Mouse (Mus musculus): ENCODE results near the gene Cd200r2. TPM values are rescaled to one million over a fixed set of nuclear protein-coding genes. Genes with fewer than 3 reads are reported as not detected.

Gene Cd200r2
- polyA plus RNA-seq, 1 experiment from 2014 or later: not detected

- no peaks in the 10 kb centered on the region for H3K36me3 ChIP-seq
- no peak overlapping the region for H3K27ac ChIP-seq (replicated peaks)
- no peaks in the 10 kb centered on the region for H3K4me1 ChIP-seq
- no peak for ATAC-seq (ENCODE audit: insufficient number of reproducible peaks, low FRiP score, low TSS enrichment, low read depth)
- no peaks in the 10 kb centered on the region for H3K9me3 ChIP-seq (replicated peaks)
- no peak overlapping the region for H3K9ac ChIP-seq
- no peak overlapping the region for H3K4me3 ChIP-seq (replicated peaks)
- 89% methylated on average over 2 of the region's 2 CpGs for WGBS
- H3K4me2 ChIP-seq (replicated peaks): no peak overlapping the region
- H3K27me3 ChIP-seq: no peaks in the 10 kb centered on the region
Measured at GRCm38 (mm10) chr16:44962296-44962695, 95.4 kb downstream of the Cd200r2 start.

- Histone ChIP-seq H3K9ac (no peak overlapping the region), H3K27ac (replicated peaks) (no peak overlapping the region), H3K9me3 (replicated peaks) (no peaks in the 10 kb centered on the region), H3K4me3 (replicated peaks) (no peak overlapping the region), H3K36me3 (no peaks in the 10 kb centered on the region), H3K4me2 (replicated peaks) (no peak overlapping the region), H3K4me1 (no peaks in the 10 kb centered on the region), H3K27me3 (no peaks in the 10 kb centered on the region)
- no peak for ATAC-seq (ENCODE audit: insufficient number of reproducible peaks, low FRiP score, low TSS enrichment, low read depth)
- WGBS: 67% methylated on average over 2 of the region's 2 CpGs
Measured at GRCm38 (mm10) chr16:44962777-44963176, 95.9 kb downstream of the Cd200r2 start.

DNA sequence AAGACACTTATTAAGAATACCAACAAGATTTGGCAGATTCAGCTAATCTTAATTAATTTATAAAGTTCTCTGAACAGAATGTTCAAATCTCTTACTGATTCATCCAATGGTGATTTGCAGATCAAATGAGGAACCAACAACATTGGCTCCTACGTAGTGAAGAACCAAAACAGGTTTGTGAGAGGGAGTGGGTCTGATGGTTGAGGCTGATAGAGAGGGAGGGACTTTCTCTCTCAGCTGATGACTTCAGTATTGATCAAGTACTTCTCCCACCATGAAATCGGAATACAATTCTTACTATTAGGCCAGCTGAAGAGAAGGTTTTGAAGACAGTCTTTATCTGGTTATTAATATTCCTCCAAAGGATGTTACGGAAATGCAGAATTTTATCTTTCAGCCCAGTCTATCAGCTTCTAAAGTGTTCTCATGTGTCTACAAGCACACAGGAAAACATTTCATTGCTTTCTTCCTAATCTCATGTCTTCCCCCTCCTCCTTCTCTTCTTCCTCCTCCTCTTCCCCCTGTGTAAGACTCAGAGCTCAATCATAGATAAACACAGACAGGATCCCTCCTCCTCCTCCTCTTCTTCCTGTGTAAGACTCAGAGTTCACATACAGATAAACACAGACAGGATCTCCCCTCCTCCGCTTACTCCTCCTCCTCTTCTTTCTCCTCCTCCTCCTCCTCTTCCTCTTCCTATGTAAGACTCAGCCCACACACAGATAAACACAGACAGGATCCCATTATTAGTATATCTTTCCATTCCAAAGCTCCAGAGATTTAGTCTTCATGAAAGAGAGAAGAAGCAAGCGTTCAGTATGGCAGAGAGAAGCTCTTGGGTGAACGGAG is 97.9 kb downstream of the Cd200r2 start:
- Histone ChIP-seq H3K27ac (replicated peaks) (no peak overlapping the region), H3K4me3 (replicated peaks) (no peak overlapping the region)
- WGBS: 87% methylated on average over 6 of the region's 6 CpGs

DNA sequence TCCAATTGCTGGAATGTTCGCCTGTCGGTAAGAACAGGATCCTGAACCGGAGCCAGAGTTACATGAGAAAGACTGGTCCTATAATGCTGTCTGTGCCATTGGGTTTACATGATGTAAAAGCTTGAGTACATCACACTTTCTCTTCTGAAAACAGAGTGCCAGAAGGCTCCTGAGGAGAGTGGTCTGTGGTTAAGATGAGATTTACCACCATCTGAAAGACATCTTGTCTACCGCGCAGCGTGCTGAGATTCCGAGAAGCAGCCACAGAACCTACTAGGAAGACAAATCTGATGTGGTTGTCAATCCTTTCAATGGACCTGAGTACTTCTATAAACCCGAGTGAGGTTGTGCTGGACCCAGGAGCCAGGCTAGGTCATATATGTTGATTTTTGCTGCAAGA is 98.5 kb downstream of the Cd200r2 start:
- H3K27ac ChIP-seq (replicated peaks): no peak overlapping the region
- no peaks in the 10 kb centered on the region for H3K36me3 ChIP-seq
- 86% methylated on average over 8 of the region's 8 CpGs for WGBS

More for the DNA sequence above, 97.9 kb downstream of the Cd200r2 start:
- Histone ChIP-seq H3K4me1 (no peaks in the 10 kb centered on the region), H3K9ac (no peak overlapping the region), H3K27me3 (no peaks in the 10 kb centered on the region), H3K4me2 (replicated peaks) (no peak overlapping the region), H3K9me3 (replicated peaks) (no peaks in the 10 kb centered on the region), H3K36me3 (no peaks in the 10 kb centered on the region)
- no peak for ATAC-seq (ENCODE audit: insufficient number of reproducible peaks, low FRiP score, low TSS enrichment, low read depth)

More for the DNA sequence above, 98.5 kb downstream of the Cd200r2 start:
- no peak for ATAC-seq (ENCODE audit: insufficient number of reproducible peaks, low FRiP score, low TSS enrichment, low read depth)
- H3K27me3 ChIP-seq: no peaks in the 10 kb centered on the region
- H3K4me1 ChIP-seq: no peaks in the 10 kb centered on the region
- no peaks in the 10 kb centered on the region for H3K9me3 ChIP-seq (replicated peaks)
- no peak overlapping the region for H3K4me2 ChIP-seq (replicated peaks)
- no peak overlapping the region for H3K4me3 ChIP-seq (replicated peaks)
- H3K9ac ChIP-seq: no peak overlapping the region

Other genes starting within 250 kb of the Cd200r2 start
- gene Nepro, start 142.8 kb upstream of the Cd200r2 start, polyA plus RNA-seq (2015; fragmentation: Nextera tagmentation; extraction: Ambion mirVana): 7.3 and 7.9 TPM in 2 replicates
- gene Gtpbp8, start 120.7 kb upstream of the Cd200r2 start, polyA plus RNA-seq (2015; fragmentation: Nextera tagmentation; extraction: Ambion mirVana): 21.0 and 24.7 TPM in 2 replicates
- 1.6 and 2.1 TPM in 2 replicates for gene Cd200r1, start 101.4 kb upstream of the Cd200r2 start, polyA plus RNA-seq (2015; fragmentation: Nextera tagmentation; extraction: Ambion mirVana)
- gene Cd200r4, start 55.4 kb upstream of the Cd200r2 start, polyA plus RNA-seq (2015; fragmentation: Nextera tagmentation; extraction: Ambion mirVana): 0.63 and 1.2 TPM in 2 replicates
- gene Cd200r3, start 76.6 kb downstream of the Cd200r2 start, polyA plus RNA-seq (2015; fragmentation: Nextera tagmentation; extraction: Ambion mirVana): 2.8 and 3.3 TPM in 2 replicates
- 75.7 and 76.0 TPM in 2 replicates for gene Ccdc80, start 226.3 kb downstream of the Cd200r2 start, polyA plus RNA-seq (2015; fragmentation: Nextera tagmentation; extraction: Ambion mirVana)